Mouse (Mus musculus) midbrain, embryonic 11.5 days (tissue): ENCODE measurements around the gene Esrrg. TPM values are rescaled to one million over a fixed set of nuclear protein-coding genes. Genes with fewer than 3 reads are reported as not detected.

Source experiments
- ATAC-seq: fragments of 200-750 bp; cut with Nextera tagmentation; 2 replicates; pipeline ENCODE4 v1.8.0; 2017; ENCODE audit warnings: moderate TSS enrichment, moderate library complexity; ENCODE audit not compliant: low FRiP score
- DNase-seq: peaks from one replicate; pipeline ENCODE4 v3.0.0; 2015; ENCODE audit warnings: low spot score; ENCODE audit errors: missing footprints
- H3K27ac ChIP-seq: fragments of 300-500 bp; sonication (generic); 2 replicates; pipeline ENCODE4 v1.5.1; 2014; ENCODE audit warnings: low read depth, low read length
- H3K27me3 ChIP-seq: fragments of 300-500 bp; sonication (generic); 2 replicates; pipeline ENCODE4 v1.6.1; 2014; ENCODE audit warnings: mild to moderate bottlenecking, low read length, moderate library complexity, mixed read lengths; ENCODE audit not compliant: control insufficient read depth, insufficient read depth
- H3K36me3 ChIP-seq: fragments of 300-500 bp; sonication (generic); 2 replicates; pipeline ENCODE4 v1.6.1; 2014; ENCODE audit warnings: mild to moderate bottlenecking, low read length, moderate library complexity, mixed read lengths; ENCODE audit not compliant: control insufficient read depth, insufficient read depth
- H3K4me1 ChIP-seq: fragments of 300-500 bp; sonication (generic); 2 replicates; pipeline ENCODE4 v1.6.1; 2014; ENCODE audit warnings: low read length; ENCODE audit not compliant: control insufficient read depth, insufficient read depth
- H3K4me2 ChIP-seq: fragments of 300-500 bp; sonication (generic); 2 replicates; pipeline ENCODE4 v1.6.1; 2014; ENCODE audit warnings: mild to moderate bottlenecking, moderate library complexity
- H3K4me3 ChIP-seq: fragments of 300-500 bp; sonication (generic); 2 replicates; pipeline ENCODE4 v1.5.1; 2014; ENCODE audit warnings: low read depth, low read length
- H3K9ac ChIP-seq: fragments of 300-500 bp; sonication (generic); 2 replicates; pipeline ENCODE4 v1.6.1; 2014; ENCODE audit warnings: low read length
- H3K9me3 ChIP-seq: fragments of 300-500 bp; sonication (generic); 2 replicates; pipeline ENCODE4 v1.6.1; 2016; ENCODE audit warnings: low read length; ENCODE audit not compliant: control insufficient read depth
- WGBS: fragments of 180-500 bp; shearing (Covaris S2); extraction: QIAGEN DNeasy Blood & Tissue Kit; methylation state at CpG from one replicate; pipeline ENCODE4 v1.1.7; 2014; 5-methylcytosine and 5-hydroxymethylcytosine counted together
- polyA plus RNA-seq: library from polyadenylated mRNA; unstranded; fragments of >200 nt; fragmentation: Nextera tagmentation; extraction: Ambion mirVana; gene quantifications from 2 replicates; pipeline ENCODE4 v1.2.1, GENCODE M21; 2014

Esrrg gene
- polyA plus RNA-seq, 1 experiment from 2014 or later, result 5.9 TPM

DNA sequence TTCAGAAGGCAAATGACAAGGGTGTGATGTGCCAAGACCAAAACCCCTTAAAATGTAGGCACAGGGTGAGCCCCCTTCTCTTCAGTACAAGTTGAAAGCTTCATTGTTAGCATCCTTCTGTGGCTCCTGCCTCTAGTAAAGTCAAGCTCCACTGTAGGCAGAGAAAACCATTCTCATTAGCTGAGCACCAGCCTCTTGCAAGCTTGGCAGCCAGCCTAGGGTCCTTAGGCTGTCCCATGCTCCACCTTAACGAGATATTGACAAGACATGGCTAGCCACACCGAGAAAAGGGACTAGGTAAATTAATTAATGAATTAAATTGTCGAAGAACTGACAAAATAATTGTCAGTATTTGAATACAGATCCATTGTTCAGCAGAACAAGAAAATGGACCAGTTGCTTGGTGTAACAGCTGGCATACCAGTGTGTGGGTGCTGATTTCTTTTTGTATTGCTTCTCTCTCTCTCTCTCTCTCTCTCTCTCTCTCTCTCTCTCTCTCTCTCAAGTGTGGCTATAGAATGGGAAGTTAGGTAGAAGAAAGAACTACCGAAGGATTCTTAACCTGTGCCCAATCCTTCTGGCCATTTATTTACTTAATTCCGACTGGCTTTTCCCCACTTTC lies 311.7 kb downstream of the Esrrg start:
- ATAC-seq, result no peak

DNA sequence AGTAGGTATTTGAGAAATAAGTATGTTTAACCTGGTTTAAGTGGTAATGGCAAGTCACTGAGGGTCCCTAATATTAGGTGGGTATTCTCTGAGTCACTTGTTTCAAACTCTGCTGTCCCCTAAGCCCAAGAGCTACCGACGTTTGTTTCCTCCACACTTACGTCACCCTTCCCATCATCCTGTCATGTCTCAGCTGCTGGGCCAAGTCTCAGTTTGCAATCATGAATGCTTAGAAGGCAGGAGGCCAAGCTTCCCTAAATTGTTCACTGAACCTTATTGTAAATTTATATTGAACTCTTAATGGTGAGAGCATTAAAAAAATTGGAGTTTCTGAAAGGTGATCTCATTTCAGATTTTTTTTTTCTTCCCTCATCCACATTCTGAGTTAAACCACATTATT lies 322.6 kb downstream of the Esrrg start:
- no peaks in the 10 kb centered on the region for H3K4me1 ChIP-seq
- DNase-seq (no peak), ATAC-seq (no peak)
- WGBS, result 76% methylated on average over 3 of the region's 3 CpGs
- H3K9ac ChIP-seq, result no peak overlapping the region
- no peak overlapping the region for H3K4me3 ChIP-seq
- no peaks in the 10 kb centered on the region for H3K36me3 ChIP-seq
- H3K4me2 ChIP-seq, result no peak overlapping the region
- H3K27me3 ChIP-seq, result no peaks in the 10 kb centered on the region
- H3K9me3 ChIP-seq, result no peaks in the 10 kb centered on the region
- H3K27ac ChIP-seq, result no peak overlapping the region

More for the DNA sequence above, 311.7 kb downstream of the Esrrg start:
- Histone ChIP-seq H3K9ac (no peak overlapping the region), H3K9me3 (no peaks in the 10 kb centered on the region), H3K36me3 (no peaks in the 10 kb centered on the region), H3K4me2 (no peak overlapping the region), H3K4me3 (no peak overlapping the region), H3K27ac (no peak overlapping the region), H3K4me1 (no peaks in the 10 kb centered on the region), H3K27me3 (no peaks in the 10 kb centered on the region)
- no peak for DNase-seq
- WGBS, result 77% methylated on average over 5 of the region's 5 CpGs

DNA sequence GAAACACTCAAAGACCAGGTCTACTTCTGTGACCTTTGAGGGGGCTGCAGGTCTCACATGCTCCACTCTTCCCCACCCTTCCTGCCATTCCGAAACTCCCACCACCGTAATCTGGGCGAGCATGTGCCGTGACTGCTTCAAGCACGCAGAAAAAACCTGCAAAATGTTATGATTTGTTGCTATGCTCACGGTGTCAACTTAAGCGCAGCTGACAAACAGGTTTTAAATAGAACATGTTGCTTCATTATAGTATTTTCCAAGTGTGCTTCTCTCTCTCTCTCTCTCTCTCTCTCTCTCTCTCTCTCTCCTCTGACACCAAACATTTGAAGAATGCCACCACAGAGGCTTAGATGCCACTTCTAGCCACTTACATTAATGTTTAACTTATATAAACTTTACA lies 330.1 kb downstream of the Esrrg start:
- H3K27ac ChIP-seq, result no peak overlapping the region
- H3K36me3 ChIP-seq, result no peaks in the 10 kb centered on the region
- 0 out of 2 replicates have a peak, but pooled peaks cover 3% of the 10 kb centered on the region for H3K4me1 ChIP-seq
- H3K4me2 ChIP-seq, result no peak overlapping the region
- H3K27me3 ChIP-seq, result no peaks in the 10 kb centered on the region; the same call in 1 of the 2 replicates
- no peak overlapping the region for H3K9ac ChIP-seq
- DNase-seq (no peak), ATAC-seq (no peak)
- WGBS, result 85% methylated on average over 7 of the region's 7 CpGs
- no peaks in the 10 kb centered on the region for H3K9me3 ChIP-seq
- no peak overlapping the region for H3K4me3 ChIP-seq

DNA sequence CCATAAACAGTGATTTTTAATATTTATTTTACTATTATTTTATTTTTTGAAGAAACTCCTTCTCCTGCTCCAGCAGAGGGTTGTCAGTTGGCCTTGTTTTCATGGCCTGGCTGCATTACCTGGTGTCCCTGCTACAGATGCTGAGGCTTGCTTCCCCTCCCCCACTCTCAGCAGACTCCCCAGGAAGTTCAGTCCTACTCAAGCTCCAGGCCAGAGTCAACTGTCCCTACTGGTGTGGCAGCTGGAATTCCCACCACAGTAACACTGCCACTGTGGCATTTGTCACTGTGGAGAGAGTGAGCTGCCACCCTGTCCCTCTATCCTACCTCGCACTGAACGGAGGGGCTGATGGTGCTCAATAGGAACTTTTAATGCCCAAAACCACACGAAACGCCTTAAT lies 330.5 kb downstream of the Esrrg start:
- no peak overlapping the region for H3K27ac ChIP-seq
- 28% methylated on average over 4 of the region's 4 CpGs for WGBS
- H3K4me1 ChIP-seq, result 0 out of 2 replicates have a peak, but pooled peaks cover 3% of the 10 kb centered on the region
- no peak for DNase-seq
- H3K9ac ChIP-seq, result no peak overlapping the region
- no peaks in the 10 kb centered on the region for H3K9me3 ChIP-seq
- H3K36me3 ChIP-seq, result no peaks in the 10 kb centered on the region
- H3K4me3 ChIP-seq, result no peak overlapping the region
- ATAC-seq, result no peak
- H3K4me2 ChIP-seq, result no peak overlapping the region
- H3K27me3 ChIP-seq, result no peaks in the 10 kb centered on the region; the same call in 1 of the 2 replicates

GRCm38 (mm10) chr1:187951506-187951905 lies 342.9 kb downstream of the Esrrg start:
- Histone ChIP-seq H3K27ac (no peak overlapping the region), H3K9ac (no peak overlapping the region), H3K4me2 (no peak overlapping the region), H3K27me3 (no peaks in the 10 kb centered on the region), H3K4me3 (no peak overlapping the region), H3K4me1 (no peaks in the 10 kb centered on the region), H3K9me3 (no peaks in the 10 kb centered on the region), H3K36me3 (no peaks in the 10 kb centered on the region)
- 68% methylated on average over 3 of the region's 3 CpGs for WGBS
- ATAC-seq, result no peak
- DNase-seq, result no peak

- 82% methylated on average over 2 of the region's 2 CpGs for WGBS
- no peaks in the 10 kb centered on the region for H3K4me1 ChIP-seq
- ATAC-seq (no peak), DNase-seq (no peak)
- H3K9ac ChIP-seq, result no peak overlapping the region
- H3K27me3 ChIP-seq, result no peaks in the 10 kb centered on the region
- no peak overlapping the region for H3K4me3 ChIP-seq
- no peaks in the 10 kb centered on the region for H3K36me3 ChIP-seq
- H3K4me2 ChIP-seq, result no peak overlapping the region
- no peaks in the 10 kb centered on the region for H3K9me3 ChIP-seq
- no peak overlapping the region for H3K27ac ChIP-seq
Observed at GRCm38 (mm10) chr1:187956702-187957101, 348.1 kb downstream of the Esrrg start.

DNA sequence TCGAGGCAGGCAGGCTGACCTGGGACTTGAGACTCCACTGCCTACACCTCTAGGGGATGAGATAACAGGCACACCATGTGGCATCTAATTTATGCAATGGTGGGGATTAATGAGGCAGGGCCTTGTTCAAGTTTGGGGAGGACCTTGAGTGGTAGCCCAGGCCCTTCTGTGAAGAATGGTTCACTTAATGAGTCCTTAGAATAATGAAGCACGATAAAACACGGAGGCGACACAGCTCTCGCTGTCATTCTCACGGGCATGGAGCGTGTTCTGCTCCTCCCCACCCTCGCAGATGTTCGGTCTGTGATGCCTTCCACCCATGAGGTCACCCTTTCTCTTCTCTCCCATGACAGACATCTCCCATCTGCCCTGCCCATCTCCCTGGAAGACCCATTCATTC lies 350.6 kb downstream of the Esrrg start:
- H3K27ac ChIP-seq, result no peak overlapping the region
- WGBS, result 77% methylated on average over 9 of the region's 9 CpGs
- no peak for ATAC-seq

GRCm38 (mm10) chr1:187961452-187961851 lies 352.9 kb downstream of the Esrrg start:
- Histone ChIP-seq H3K9me3 (no peaks in the 10 kb centered on the region), H3K4me3 (no peak overlapping the region), H3K9ac (no peak overlapping the region), H3K4me2 (no peak overlapping the region), H3K36me3 (no peaks in the 10 kb centered on the region), H3K27ac (no peak overlapping the region), H3K4me1 (peaks cover 12% of the 10 kb centered on the region), H3K27me3 (no peaks in the 10 kb centered on the region)
- DNase-seq (no peak), ATAC-seq (no peak)
- 84% methylated on average over 5 of the region's 5 CpGs for WGBS

More for the DNA sequence above, 350.6 kb downstream of the Esrrg start:
- no peak overlapping the region for H3K4me2 ChIP-seq
- no peak for DNase-seq
- no peaks in the 10 kb centered on the region for H3K36me3 ChIP-seq
- no peaks in the 10 kb centered on the region for H3K4me1 ChIP-seq
- H3K4me3 ChIP-seq, result no peak overlapping the region
- no peak overlapping the region for H3K9ac ChIP-seq
- no peaks in the 10 kb centered on the region for H3K9me3 ChIP-seq
- no peaks in the 10 kb centered on the region for H3K27me3 ChIP-seq

GRCm38 (mm10) chr1:187964829-187965760 lies 356.5 kb downstream of the Esrrg start:
- Histone ChIP-seq H3K27me3 (no peaks in the 10 kb centered on the region), H3K9me3 (no peaks in the 10 kb centered on the region), H3K4me1 (peaks cover 12% of the 10 kb centered on the region), H3K36me3 (no peaks in the 10 kb centered on the region), H3K4me2 (no peak overlapping the region), H3K4me3 (no peak overlapping the region), H3K27ac (no peak overlapping the region), H3K9ac (no peak overlapping the region)
- no peak for ATAC-seq
- 21% methylated on average over 18 of the region's 18 CpGs for WGBS
- peak; percentile 91 for DNase-seq
